Mouse (Mus musculus): Measurements from ENCODE around the gene Ctsd. TPM values are rescaled to one million over a fixed set of nuclear protein-coding genes. Genes with fewer than 3 reads are reported as not detected.

Ctsd gene
- polyA plus RNA-seq, 1 experiment from 2014 or later, result 163 TPM

- no peak overlapping the region for H3K4me2 ChIP-seq (ENCODE audit: low read depth, low read length)
- H3K9me3 ChIP-seq (replicated peaks; ENCODE audit: control insufficient read depth, low read length), result no peaks in the 10 kb centered on the region
- ATAC-seq (replicated peaks; ENCODE audit: insufficient number of reproducible peaks, low FRiP score, low TSS enrichment, low read depth), result no peak
- H3K36me3 ChIP-seq (replicated peaks; ENCODE audit: control insufficient read depth, insufficient read depth, low read depth, low read length), result no peaks in the 10 kb centered on the region
- DNase-seq (ENCODE audit: low spot score), result no peak
- H3K4me3 ChIP-seq (ENCODE audit: low read depth, low read length), result no peak overlapping the region
- 68% methylated on average over 8 of the region's 8 CpGs for WGBS
- H3K27me3 ChIP-seq (ENCODE audit: control insufficient read depth, insufficient read depth, low read length), result no peaks in the 10 kb centered on the region
- no peak overlapping the region for H3K27ac ChIP-seq (replicated peaks; ENCODE audit: low read depth, low read length)
- no peaks in the 10 kb centered on the region; the same call in 1 of the 2 replicates for H3K4me1 ChIP-seq (ENCODE audit: control insufficient read depth, insufficient read depth, low read length)
- H3K9ac ChIP-seq (replicated peaks; ENCODE audit: low read length), result no peak overlapping the region
Measured at GRCm38 (mm10) chr7:142354661-142355233, 33.1 kb downstream of the Ctsd start.

GRCm38 (mm10) chr7:142353854-142354253 is 34.0 kb downstream of the Ctsd start:
- Histone ChIP-seq H3K9me3 (replicated peaks; ENCODE audit: control insufficient read depth, low read length) (no peaks in the 10 kb centered on the region), H3K9ac (replicated peaks; ENCODE audit: low read length) (no peak overlapping the region), H3K4me2 (ENCODE audit: low read depth, low read length) (no peak overlapping the region), H3K36me3 (replicated peaks; ENCODE audit: control insufficient read depth, insufficient read depth, low read depth, low read length) (no peaks in the 10 kb centered on the region), H3K4me3 (ENCODE audit: low read depth, low read length) (no peak overlapping the region), H3K4me1 (ENCODE audit: control insufficient read depth, insufficient read depth, low read length) (no peaks in the 10 kb centered on the region; the same call in none of the 2 replicates), H3K27ac (replicated peaks; ENCODE audit: low read depth, low read length) (no peak overlapping the region), H3K27me3 (ENCODE audit: control insufficient read depth, insufficient read depth, low read length) (no peaks in the 10 kb centered on the region)
- 75% methylated on average over 5 of the region's 5 CpGs for WGBS
- DNase-seq (ENCODE audit: low spot score), result no peak
- no peak for ATAC-seq (replicated peaks; ENCODE audit: insufficient number of reproducible peaks, low FRiP score, low TSS enrichment, low read depth)

- DNase-seq (ENCODE audit: low spot score) (no peak), ATAC-seq (replicated peaks; ENCODE audit: insufficient number of reproducible peaks, low FRiP score, low TSS enrichment, low read depth) (no peak)
- whole genome bisulfite sequencing, result 79% methylated on average over 5 of the region's 5 CpGs
Measured at GRCm38 (mm10) chr7:142351569-142351968, 36.3 kb downstream of the Ctsd start.

GRCm38 (mm10) chr7:142349308-142349961 is 38.4 kb downstream of the Ctsd start:
- no peaks in the 10 kb centered on the region for H3K27me3 ChIP-seq (ENCODE audit: control insufficient read depth, insufficient read depth, low read length)
- H3K4me3 ChIP-seq (ENCODE audit: low read depth, low read length), result no peak overlapping the region
- H3K9ac ChIP-seq (replicated peaks; ENCODE audit: low read length), result no peak overlapping the region; the same call in 1 of the 2 replicates
- no peaks in the 10 kb centered on the region for H3K36me3 ChIP-seq (replicated peaks; ENCODE audit: control insufficient read depth, insufficient read depth, low read depth, low read length)
- ATAC-seq (replicated peaks; ENCODE audit: insufficient number of reproducible peaks, low FRiP score, low TSS enrichment, low read depth) (peak; percentile 34; the same call in 1 of the 2 replicates), DNase-seq (ENCODE audit: low spot score) (peak; percentile 48)
- H3K27ac ChIP-seq (replicated peaks; ENCODE audit: low read depth, low read length), result 0 out of 2 replicates have a peak overlapping the region, but pooled peaks have one; percentile 9
- H3K4me2 ChIP-seq (ENCODE audit: low read depth, low read length), result no peak overlapping the region
- H3K4me1 ChIP-seq (ENCODE audit: control insufficient read depth, insufficient read depth, low read length), result no peaks in the 10 kb centered on the region; the same call in none of the 2 replicates
- H3K9me3 ChIP-seq (replicated peaks; ENCODE audit: control insufficient read depth, low read length), result no peaks in the 10 kb centered on the region
- 29% methylated on average over 9 of the region's 9 CpGs for WGBS

More at GRCm38 (mm10) chr7:142351569-142351968, 36.3 kb downstream of the Ctsd start:
- Histone ChIP-seq H3K4me3 (ENCODE audit: low read depth, low read length) (no peak overlapping the region), H3K9me3 (replicated peaks; ENCODE audit: control insufficient read depth, low read length) (no peaks in the 10 kb centered on the region), H3K36me3 (replicated peaks; ENCODE audit: control insufficient read depth, insufficient read depth, low read depth, low read length) (no peaks in the 10 kb centered on the region), H3K27ac (replicated peaks; ENCODE audit: low read depth, low read length) (no peak overlapping the region), H3K9ac (replicated peaks; ENCODE audit: low read length) (no peak overlapping the region), H3K27me3 (ENCODE audit: control insufficient read depth, insufficient read depth, low read length) (no peaks in the 10 kb centered on the region), H3K4me1 (ENCODE audit: control insufficient read depth, insufficient read depth, low read length) (no peaks in the 10 kb centered on the region; the same call in none of the 2 replicates), H3K4me2 (ENCODE audit: low read depth, low read length) (no peak overlapping the region)

GRCm38 (mm10) chr7:142347542-142347941 is 40.3 kb downstream of the Ctsd start:
- H3K36me3 ChIP-seq (replicated peaks; ENCODE audit: control insufficient read depth, insufficient read depth, low read depth, low read length), result no peaks in the 10 kb centered on the region
- no peaks in the 10 kb centered on the region for H3K27me3 ChIP-seq (ENCODE audit: control insufficient read depth, insufficient read depth, low read length)
- 77% methylated on average over 4 of the region's 4 CpGs for WGBS
- H3K4me1 ChIP-seq (ENCODE audit: control insufficient read depth, insufficient read depth, low read length), result no peaks in the 10 kb centered on the region; the same call in none of the 2 replicates
- H3K4me2 ChIP-seq (ENCODE audit: low read depth, low read length), result no peak overlapping the region
- no peaks in the 10 kb centered on the region for H3K9me3 ChIP-seq (replicated peaks; ENCODE audit: control insufficient read depth, low read length)
- H3K9ac ChIP-seq (replicated peaks; ENCODE audit: low read length), result no peak overlapping the region
- DNase-seq (ENCODE audit: low spot score) (no peak), ATAC-seq (replicated peaks; ENCODE audit: insufficient number of reproducible peaks, low FRiP score, low TSS enrichment, low read depth) (no peak)
- H3K4me3 ChIP-seq (ENCODE audit: low read depth, low read length), result no peak overlapping the region
- H3K27ac ChIP-seq (replicated peaks; ENCODE audit: low read depth, low read length), result no peak overlapping the region

- H3K4me1 ChIP-seq (ENCODE audit: control insufficient read depth, insufficient read depth, low read length), result no peaks in the 10 kb centered on the region
- H3K27me3 ChIP-seq (ENCODE audit: control insufficient read depth, insufficient read depth, low read length), result no peaks in the 10 kb centered on the region
- H3K27ac ChIP-seq (replicated peaks; ENCODE audit: low read depth, low read length), result no peak overlapping the region
- H3K36me3 ChIP-seq (replicated peaks; ENCODE audit: control insufficient read depth, insufficient read depth, low read depth, low read length), result no peaks in the 10 kb centered on the region
- no peak overlapping the region for H3K9ac ChIP-seq (replicated peaks; ENCODE audit: low read length)
- H3K4me2 ChIP-seq (ENCODE audit: low read depth, low read length), result no peak overlapping the region
- WGBS, result 77% methylated on average over 3 of the region's 3 CpGs
- H3K4me3 ChIP-seq (ENCODE audit: low read depth, low read length), result no peak overlapping the region
- DNase-seq (ENCODE audit: low spot score) (no peak), ATAC-seq (replicated peaks; ENCODE audit: insufficient number of reproducible peaks, low FRiP score, low TSS enrichment, low read depth) (0 out of 2 replicates have a peak, but pooled peaks have one; percentile 34)
- H3K9me3 ChIP-seq (replicated peaks; ENCODE audit: control insufficient read depth, low read length), result no peaks in the 10 kb centered on the region
Measured at GRCm38 (mm10) chr7:142342247-142342640, 45.6 kb downstream of the Ctsd start.

GRCm38 (mm10) chr7:142341564-142342246 is 46.1 kb downstream of the Ctsd start:
- Histone ChIP-seq H3K4me2 (ENCODE audit: low read depth, low read length) (no peak overlapping the region), H3K36me3 (replicated peaks; ENCODE audit: control insufficient read depth, insufficient read depth, low read depth, low read length) (no peaks in the 10 kb centered on the region), H3K4me1 (ENCODE audit: control insufficient read depth, insufficient read depth, low read length) (no peaks in the 10 kb centered on the region), H3K9ac (replicated peaks; ENCODE audit: low read length) (no peak overlapping the region), H3K9me3 (replicated peaks; ENCODE audit: control insufficient read depth, low read length) (no peaks in the 10 kb centered on the region), H3K27ac (replicated peaks; ENCODE audit: low read depth, low read length) (no peak overlapping the region), H3K27me3 (ENCODE audit: control insufficient read depth, insufficient read depth, low read length) (no peaks in the 10 kb centered on the region), H3K4me3 (ENCODE audit: low read depth, low read length) (no peak overlapping the region)
- WGBS, result 68% methylated on average over 10 of the region's 10 CpGs
- ATAC-seq (replicated peaks; ENCODE audit: insufficient number of reproducible peaks, low FRiP score, low TSS enrichment, low read depth), result no peak
- no peak for DNase-seq (ENCODE audit: low spot score)

Data from embryonic facial prominence, embryonic 11.5 days (tissue).